In genomic region chr2:155327906-155328305, GRCm38 (mm10) we compare ENCODE assay signal across 24 mouse cellular contexts.
"Had no signal": no experiment of that assay in that cellular context is flagged by ENCODE, and none has a peak within 500 bp of the region (broad histone marks: within the 10 kb centered on the region; RNA-seq: fewer than 3 reads in every experiment).

No protein-coding gene starts in this region.

- H3K9me3 ChIP-seq: heart, embryonic 10.5 days; hindbrain, embryonic 10.5 days; hindbrain, embryonic 12.5 days; intestine, embryonic 15.5 days; limb, embryonic 10.5 days; limb, embryonic 12.5 days; liver, embryonic 13.5 days; liver, embryonic 15.5 days had no signal

- H3K4me1 ChIP-seq: heart, embryonic 10.5 days; heart, embryonic 12.5 days; hindbrain, embryonic 10.5 days; hindbrain, embryonic 12.5 days; intestine, embryonic 15.5 days; limb, embryonic 10.5 days; limb, embryonic 12.5 days; liver, embryonic 13.5 days; liver, embryonic 15.5 days had no signal

- H3K27ac ChIP-seq: gastrocnemius, adult 2 months; heart, embryonic 10.5 days; hindbrain, embryonic 10.5 days; hindbrain, embryonic 12.5 days; hindbrain, embryonic 14.5 days; intestine, embryonic 15.5 days; layer of hippocampus, adult 2 months; left cerebral cortex, adult 2 months; limb, embryonic 10.5 days; limb, embryonic 12.5 days; liver, embryonic 13.5 days; liver, embryonic 15.5 days had no signal

- H3K4me3 ChIP-seq: gastrocnemius, adult 2 months; heart, embryonic 10.5 days; heart, embryonic 12.5 days; hindbrain, embryonic 10.5 days; hindbrain, embryonic 12.5 days; intestine, embryonic 15.5 days; layer of hippocampus, adult 2 months; left cerebral cortex, adult 2 months; limb, embryonic 10.5 days; limb, embryonic 12.5 days; liver, embryonic 13.5 days; liver, embryonic 15.5 days had no signal

- DNase-seq: gastrocnemius, adult 2 months; gastrocnemius, postnatal 10 days; gastrocnemius, postnatal 25 days; heart, adult 18-20 months; heart, postnatal 10 days; heart, postnatal 4 days; kidney, adult 18-20 months; kidney, adult 8-10 months; kidney, postnatal 10 days; kidney, postnatal 25 days; kidney, postnatal 4 days; liver; liver, embryonic 13.5 days had no signal

- H3K9ac ChIP-seq: heart, embryonic 12.5 days; hindbrain, embryonic 12.5 days; hindbrain, embryonic 14.5 days; intestine, embryonic 15.5 days; limb, embryonic 12.5 days; liver, embryonic 13.5 days; liver, embryonic 15.5 days had no signal
